Mouse (Mus musculus) embryo, embryonic 11.5 days (tissue): ENCODE measurements around the gene Slc35b2.

Experiments used
- DNase-seq: peaks from one replicate; pipeline ENCODE4 v3.0.0-alpha.2; 2012; ENCODE audit warnings: low read depth, low spot score

Slc35b2 gene

DNA sequence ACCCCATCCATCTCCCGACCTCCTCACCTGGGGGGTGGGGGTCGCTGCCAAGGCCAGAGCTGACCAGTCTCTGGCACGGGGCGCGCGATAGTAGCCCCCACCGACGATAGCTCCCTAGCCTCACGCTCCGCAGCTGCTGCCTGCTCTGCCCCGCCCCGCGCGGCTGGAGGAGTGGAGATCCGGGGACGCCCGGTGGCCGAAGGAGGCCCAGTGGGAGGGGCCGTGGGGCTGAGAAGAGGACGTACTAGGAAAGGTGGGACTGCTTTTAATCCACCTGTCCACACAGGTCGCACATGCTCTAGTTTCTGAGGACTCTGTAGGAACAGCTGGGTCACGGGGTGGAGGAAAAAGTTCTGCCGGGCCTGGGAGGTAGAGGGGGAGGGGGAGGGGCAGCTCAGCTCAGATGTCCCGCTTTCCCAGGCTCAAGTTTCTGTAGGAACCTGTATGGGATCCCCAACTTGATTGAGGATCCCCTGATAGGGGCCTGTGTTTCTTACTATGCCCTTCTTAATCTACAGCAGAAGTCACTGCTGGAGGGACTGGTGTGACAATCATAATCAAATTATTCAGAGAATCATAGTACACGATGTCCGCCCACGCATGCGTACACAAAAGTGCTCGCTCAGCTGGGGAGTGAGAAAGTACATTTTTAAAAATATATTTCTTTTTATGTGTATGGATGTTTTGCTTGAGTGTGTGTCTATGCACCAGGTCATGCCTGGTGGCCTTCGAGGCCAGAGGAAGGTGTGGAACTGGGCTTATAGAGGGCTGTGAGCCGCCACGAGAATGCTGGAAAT lies 36.0 kb downstream of the Slc35b2 start, which contains the start of gene Slc29a1:
Gene Slc29a1, minus strand, starts transcription at position 161 of the 797 bp plus-strand sequence.
- DNase-seq: no peak

GRCm38 (mm10) chr17:45600267-45600666 lies 36.6 kb downstream of the Slc35b2 start:
- DNase-seq: no peak

DNA sequence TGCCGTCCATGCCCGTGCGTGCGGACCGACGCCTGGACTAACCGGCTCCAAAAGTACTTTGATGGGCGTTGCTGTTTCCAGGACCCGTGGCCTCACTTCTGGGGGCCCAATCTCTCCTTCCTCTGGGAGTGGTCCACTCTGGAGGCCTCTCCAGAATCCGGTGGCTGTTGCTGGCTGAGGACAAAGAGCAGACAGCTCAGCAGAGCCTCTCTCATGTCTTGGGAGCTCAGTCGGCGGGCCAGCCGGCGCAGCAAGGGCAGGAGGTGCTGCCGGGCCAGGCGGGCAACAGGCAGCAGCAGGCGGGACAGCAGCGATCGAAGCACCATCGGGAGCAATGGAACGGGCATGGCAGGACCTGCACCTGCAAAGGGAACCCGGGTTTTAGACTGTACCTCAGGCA lies 37.7 kb downstream of the Slc35b2 start:
- DNase-seq: no peak

- DNase-seq: no peak
Observed at GRCm38 (mm10) chr17:45601877-45602304, 38.2 kb downstream of the Slc35b2 start, which contains the start of gene Mymx. TSS of gene Mymx (minus strand) at chr17:45602102.

DNA sequence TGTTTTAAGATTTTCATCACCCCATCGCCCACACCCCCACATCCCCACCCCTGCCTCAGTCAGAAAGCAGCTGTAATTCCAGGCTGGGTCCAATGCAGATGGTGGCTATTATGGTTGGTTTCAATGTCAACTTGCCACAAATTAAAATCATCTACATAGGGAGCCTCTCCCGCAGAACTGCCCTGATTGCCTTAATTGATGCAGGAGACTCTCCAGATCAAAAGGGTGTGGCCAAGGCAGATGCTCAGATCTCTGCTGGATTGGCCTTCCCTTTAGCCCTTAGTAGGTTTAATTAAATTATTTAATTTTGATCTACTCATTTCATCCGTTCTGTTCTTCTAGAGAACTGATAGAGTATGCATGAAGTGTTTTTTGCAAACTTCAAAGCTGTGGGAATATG lies 39.3 kb downstream of the Slc35b2 start:
- DNase-seq: no peak

DNA sequence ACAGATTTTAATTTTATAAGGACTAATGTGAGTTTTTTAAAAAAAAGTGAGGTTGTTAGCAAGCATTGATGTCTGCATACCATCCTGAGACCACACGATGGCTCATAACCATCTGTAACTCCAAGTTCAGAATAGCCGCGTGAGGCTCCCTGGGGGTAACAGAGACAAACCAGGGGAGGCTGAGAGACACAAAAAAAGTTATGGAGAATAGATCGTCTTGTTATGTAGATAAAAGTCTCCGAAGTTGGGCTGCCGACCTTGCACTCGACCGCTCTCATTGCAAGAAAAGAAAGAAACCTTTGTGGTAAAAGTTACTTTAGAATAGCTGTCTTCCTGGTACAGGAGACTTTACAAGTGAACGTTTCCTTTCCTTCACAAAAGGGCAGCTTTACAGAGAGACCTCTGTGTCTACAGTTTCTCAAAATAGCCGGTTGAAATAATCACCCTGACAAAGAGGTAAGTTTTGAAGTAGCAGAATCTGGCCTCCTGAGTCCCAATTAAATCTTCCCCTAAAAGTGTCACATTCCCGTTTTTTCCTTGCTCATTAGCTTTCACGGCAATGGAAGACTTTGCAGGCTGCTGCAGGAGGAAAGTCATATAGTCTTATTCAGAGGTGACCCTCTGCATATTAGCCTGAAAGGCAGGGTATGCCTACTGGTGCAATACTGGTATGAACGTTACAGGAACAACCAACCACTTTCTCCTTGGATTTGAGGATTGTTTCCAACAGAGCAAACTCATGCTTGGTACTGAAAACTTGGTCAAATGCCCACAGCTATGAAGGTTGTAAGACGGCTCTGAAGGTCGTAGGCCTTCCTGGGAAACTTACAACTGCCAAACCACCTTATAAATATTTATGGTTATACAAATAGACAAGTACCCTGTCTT lies 43.6 kb downstream of the Slc35b2 start:
- no peak for DNase-seq

GRCm38 (mm10) chr17:45608396-45608795 lies 44.7 kb downstream of the Slc35b2 start:
- no peak for DNase-seq

DNA sequence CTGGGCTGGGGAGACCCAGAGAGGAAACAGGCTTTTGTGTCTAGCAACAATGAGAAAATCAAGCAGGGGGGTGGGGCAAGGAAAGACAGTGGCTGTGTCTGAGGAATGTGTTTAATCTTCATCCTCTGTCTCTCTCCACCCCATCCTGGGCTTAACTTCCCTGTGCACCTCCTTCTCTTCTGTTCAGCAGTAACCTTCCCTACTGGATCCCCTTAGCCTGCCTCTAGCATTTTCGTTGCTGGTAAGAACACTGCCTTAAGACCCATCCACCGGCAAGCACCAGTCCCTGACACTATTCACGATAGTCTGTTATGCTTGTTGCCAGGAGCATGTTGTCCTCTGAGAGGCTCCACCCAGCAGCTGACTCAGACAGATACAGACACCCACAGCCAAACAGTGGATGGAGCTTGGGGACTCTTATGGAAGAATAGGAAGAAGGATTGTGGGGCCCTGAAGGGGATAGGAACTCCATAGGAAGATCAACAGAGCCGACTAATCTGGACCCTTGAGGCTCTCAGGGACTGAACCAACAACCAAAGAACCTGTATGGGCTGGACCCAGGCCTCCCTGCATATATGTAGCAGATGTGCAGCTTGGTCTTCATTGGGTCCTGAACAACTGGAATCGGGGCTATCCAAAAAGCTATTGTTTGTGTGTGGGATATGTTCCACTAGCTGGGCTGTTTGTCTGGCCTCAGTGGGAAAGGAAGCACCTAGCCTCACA lies 46.6 kb downstream of the Slc35b2 start:
- DNase-seq: no peak

DNA sequence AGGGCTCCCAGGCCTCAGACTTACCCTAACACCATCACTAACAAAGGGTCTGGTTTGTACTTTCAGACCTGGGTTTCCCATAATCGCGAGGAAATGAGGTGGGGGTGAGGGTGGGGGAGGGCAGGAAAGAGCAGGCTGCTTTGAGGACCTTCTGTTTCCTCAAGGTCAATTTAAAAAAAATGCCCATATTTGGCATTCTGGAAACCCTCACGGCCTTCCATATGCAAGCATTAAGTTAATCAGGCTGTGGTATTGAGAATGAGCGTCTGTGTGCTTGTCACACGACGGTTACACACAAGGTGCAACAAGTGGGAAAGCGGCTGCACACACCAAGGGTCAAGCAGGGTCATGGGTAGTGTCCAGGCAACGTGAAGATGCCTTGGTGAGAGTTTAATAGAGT lies 48.3 kb downstream of the Slc35b2 start:
- DNase-seq: no peak

GRCm38 (mm10) chr17:45612921-45613320 lies 49.2 kb downstream of the Slc35b2 start:
- no peak for DNase-seq

GRCm38 (mm10) chr17:45616046-45616650 lies 52.5 kb downstream of the Slc35b2 start:
- DNase-seq: no peak

GRCm38 (mm10) chr17:45616679-45617078 lies 53.0 kb downstream of the Slc35b2 start:
- DNase-seq: no peak
